Mouse (Mus musculus): ENCODE measurements around the gene Rbp4. TPM values are rescaled to one million over a fixed set of nuclear protein-coding genes. Genes with fewer than 3 reads are reported as not detected.

Rbp4 gene
- polyA plus RNA-seq (2014; fragmentation: Nextera tagmentation; extraction: Ambion mirVana) = 79.7 and 96.6 TPM in 2 replicates

DNA sequence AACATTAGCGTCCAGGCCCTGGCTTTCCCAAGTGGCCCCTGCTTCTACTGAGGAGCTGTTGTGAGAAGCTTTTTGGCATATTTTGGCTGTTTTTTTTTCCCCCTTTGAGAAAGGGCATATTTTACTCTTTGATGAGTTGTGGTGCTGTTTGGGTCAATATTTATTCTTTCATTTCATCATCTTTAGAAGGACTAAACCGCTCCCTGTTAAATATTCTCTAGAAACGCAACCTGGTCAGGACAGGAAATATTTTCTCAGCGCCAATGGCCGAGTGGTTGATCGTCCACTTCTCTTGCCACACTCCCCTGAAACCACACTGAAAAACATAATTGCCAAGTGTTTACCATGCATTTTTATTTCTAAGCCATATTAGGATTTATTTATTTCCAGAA is at the start of gene Rbp4:
Gene Rbp4 (minus strand): TSS at position 63 of the 392 bp plus-strand sequence.
- Histone ChIP-seq H3K9me3 (ENCODE audit: control insufficient read depth, low read length) (no peaks in the 10 kb centered on the region), H3K4me2 (ENCODE audit: low read length) (peak within 1 kb of the TSS; percentile 66), H3K27ac (ENCODE audit: low read depth) (peak within 1 kb of the TSS; percentile 1; the same call in 1 of the 2 replicates), H3K27me3 (replicated peaks; ENCODE audit: control insufficient read depth, insufficient read depth, low read length) (peaks cover 7% of the 10 kb centered on the region), H3K4me3 (ENCODE audit: low read depth, low read length) (peak within 1 kb of the TSS; percentile 46), H3K4me1 (replicated peaks; ENCODE audit: control insufficient read depth, insufficient read depth, low read length) (no peaks in the 10 kb centered on the region), H3K9ac (ENCODE audit: low read length) (peak within 1 kb of the TSS; percentile 27), H3K36me3 (ENCODE audit: control insufficient read depth, insufficient read depth, low read length) (no peaks in the 10 kb centered on the region)
- WGBS = 63% methylated on average over 6 of the region's 6 CpGs
- ATAC-seq (replicated peaks; ENCODE audit: low FRiP score, low TSS enrichment, low read depth) (no peak), DNase-seq (ENCODE audit: low spot score) (no peak)

DNA sequence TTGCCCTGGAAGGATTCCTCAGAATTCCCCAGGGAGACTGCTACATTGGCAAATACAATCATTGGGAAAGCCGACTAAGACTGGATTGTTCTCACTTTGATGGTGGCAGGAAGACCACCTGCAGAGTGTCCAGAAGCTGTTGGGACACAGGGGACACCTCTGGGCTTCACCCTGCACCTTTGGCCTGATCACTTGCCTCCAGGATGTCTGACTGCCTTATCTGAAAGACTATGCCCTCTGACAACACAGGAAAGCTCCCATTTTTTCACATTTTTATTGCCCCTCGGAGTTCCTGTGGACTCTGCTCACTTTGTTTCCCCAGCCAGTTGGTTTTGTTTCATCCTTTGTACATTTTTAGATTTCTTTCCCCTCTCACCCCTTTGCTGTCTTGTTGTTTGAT is 39.6 kb upstream of the Rbp4 start:
- no peak for DNase-seq (ENCODE audit: low spot score)
- H3K9me3 ChIP-seq (ENCODE audit: control insufficient read depth, low read length) = no peaks in the 10 kb centered on the region
- no peak overlapping the region for H3K4me2 ChIP-seq (ENCODE audit: low read length)
- no peak overlapping the region for H3K27ac ChIP-seq (ENCODE audit: low read depth)
- H3K4me3 ChIP-seq (ENCODE audit: low read depth, low read length) = no peak overlapping the region
- ATAC-seq (replicated peaks; ENCODE audit: low FRiP score, low TSS enrichment, low read depth) = no peak
- H3K36me3 ChIP-seq (ENCODE audit: control insufficient read depth, insufficient read depth, low read length) = no peaks in the 10 kb centered on the region
- WGBS = 42% methylated on average over 2 of the region's 2 CpGs
- no peak overlapping the region for H3K9ac ChIP-seq (ENCODE audit: low read length)
- H3K4me1 ChIP-seq (replicated peaks; ENCODE audit: control insufficient read depth, insufficient read depth, low read length) = no peaks in the 10 kb centered on the region
- no peaks in the 10 kb centered on the region for H3K27me3 ChIP-seq (replicated peaks; ENCODE audit: control insufficient read depth, insufficient read depth, low read length)

DNA sequence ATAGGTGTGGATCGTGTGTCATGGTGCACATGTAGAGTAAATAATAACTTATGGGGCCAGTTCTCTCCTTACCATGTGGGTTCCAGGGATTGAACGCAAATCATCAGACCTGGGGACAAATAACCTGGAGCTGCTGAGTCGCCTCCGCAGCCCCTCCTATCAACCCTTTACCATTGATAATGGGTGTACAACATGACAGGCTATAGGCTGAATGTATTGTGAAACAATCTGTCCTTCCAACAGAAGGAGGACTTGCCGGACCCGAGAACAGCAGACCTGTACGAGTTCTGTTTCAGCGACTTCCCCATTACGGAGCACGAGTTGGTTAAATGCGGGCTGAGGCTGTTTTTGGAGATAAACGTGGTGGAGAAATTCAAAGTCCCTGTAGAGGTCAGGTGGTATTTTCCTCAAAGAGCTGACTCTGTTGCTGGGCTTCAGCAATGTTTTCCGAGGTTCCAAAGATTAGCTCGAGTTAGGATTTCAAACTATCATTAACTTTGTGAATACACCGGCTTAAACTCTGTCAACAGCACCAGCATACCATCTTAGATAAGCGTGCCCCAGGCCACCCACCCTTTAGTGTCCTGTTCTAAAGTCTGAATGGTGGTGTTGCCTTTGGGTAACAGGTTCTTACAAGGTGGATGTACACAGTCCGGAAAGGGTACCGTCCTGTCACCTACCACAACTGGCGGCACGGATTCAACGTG is 36.7 kb upstream of the Rbp4 start:
- no peak overlapping the region for H3K9ac ChIP-seq (ENCODE audit: low read length)
- 75% methylated on average over 21 of the region's 21 CpGs for WGBS
- H3K4me2 ChIP-seq (ENCODE audit: low read length) = no peak overlapping the region
- no peaks in the 10 kb centered on the region for H3K4me1 ChIP-seq (replicated peaks; ENCODE audit: control insufficient read depth, insufficient read depth, low read length)
- ATAC-seq (replicated peaks; ENCODE audit: low FRiP score, low TSS enrichment, low read depth) = 0 out of 2 replicates have a peak, but pooled peaks have one; percentile 32
- H3K4me3 ChIP-seq (ENCODE audit: low read depth, low read length) = no peak overlapping the region
- no peaks in the 10 kb centered on the region for H3K27me3 ChIP-seq (replicated peaks; ENCODE audit: control insufficient read depth, insufficient read depth, low read length)
- no peak for DNase-seq (ENCODE audit: low spot score)
- no peak overlapping the region for H3K27ac ChIP-seq (ENCODE audit: low read depth)
- H3K9me3 ChIP-seq (ENCODE audit: control insufficient read depth, low read length) = no peaks in the 10 kb centered on the region
- no peaks in the 10 kb centered on the region for H3K36me3 ChIP-seq (ENCODE audit: control insufficient read depth, insufficient read depth, low read length)

DNA sequence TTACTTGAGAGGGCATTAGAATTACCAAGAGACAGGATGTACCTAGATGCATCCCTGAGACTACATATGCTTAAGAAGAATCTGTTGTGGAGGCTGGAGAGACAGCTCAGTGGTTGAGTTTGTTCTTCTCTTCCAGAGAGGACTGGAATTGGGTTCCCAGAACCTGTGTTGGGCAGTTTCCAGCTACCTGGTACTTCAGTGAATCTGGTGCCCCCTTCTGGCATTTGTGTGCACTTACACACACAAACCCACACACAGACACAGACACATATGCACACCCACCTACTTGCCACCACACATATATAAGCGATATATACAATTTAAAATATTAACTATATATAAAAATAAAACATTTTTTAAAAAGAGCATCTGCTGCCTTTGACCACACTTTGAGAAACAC is 31.2 kb upstream of the Rbp4 start:
- H3K4me2 ChIP-seq (ENCODE audit: low read length) = no peak overlapping the region
- 92% methylated on average over 1 of the region's 1 CpGs for WGBS
- no peak for DNase-seq (ENCODE audit: low spot score)
- H3K9me3 ChIP-seq (ENCODE audit: control insufficient read depth, low read length) = no peaks in the 10 kb centered on the region
- H3K27me3 ChIP-seq (replicated peaks; ENCODE audit: control insufficient read depth, insufficient read depth, low read length) = no peaks in the 10 kb centered on the region
- ATAC-seq (replicated peaks; ENCODE audit: low FRiP score, low TSS enrichment, low read depth) = no peak
- no peaks in the 10 kb centered on the region for H3K36me3 ChIP-seq (ENCODE audit: control insufficient read depth, insufficient read depth, low read length)
- H3K27ac ChIP-seq (ENCODE audit: low read depth) = no peak overlapping the region
- H3K4me1 ChIP-seq (replicated peaks; ENCODE audit: control insufficient read depth, insufficient read depth, low read length) = no peaks in the 10 kb centered on the region
- H3K4me3 ChIP-seq (ENCODE audit: low read depth, low read length) = no peak overlapping the region
- H3K9ac ChIP-seq (ENCODE audit: low read length) = no peak overlapping the region

DNA sequence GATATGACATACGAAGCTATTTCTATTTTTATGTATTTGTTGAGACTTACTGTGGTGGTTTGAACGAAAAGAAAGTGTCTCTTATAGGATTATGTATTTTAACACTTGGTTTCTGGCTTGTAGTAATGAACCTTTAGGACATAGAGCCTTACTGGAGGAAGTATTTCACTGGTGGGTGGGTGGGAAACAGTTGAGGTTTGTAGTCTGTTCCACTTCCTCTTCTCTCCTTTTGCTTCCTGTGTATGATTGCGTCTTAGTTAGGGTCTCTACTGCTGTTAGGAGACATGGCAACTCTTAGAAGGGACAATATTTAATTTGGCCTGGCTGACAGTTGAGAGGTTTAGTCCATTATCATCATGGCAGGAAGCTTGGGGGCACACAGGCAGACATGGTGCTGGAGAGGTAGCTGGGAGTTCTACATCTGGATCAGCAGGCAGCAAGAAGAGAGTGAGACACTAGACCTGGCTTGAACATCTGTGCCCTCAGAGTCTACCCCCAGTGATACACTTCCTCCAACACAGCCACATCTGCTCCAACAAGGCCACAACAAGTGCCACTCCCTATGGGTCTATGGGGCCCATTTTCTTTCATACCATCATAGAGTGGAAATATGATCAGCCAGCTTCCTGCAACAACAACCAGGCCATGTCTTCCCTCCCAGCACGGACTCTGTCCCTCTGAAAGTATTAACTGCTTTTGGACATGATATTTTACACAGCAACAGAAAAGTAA is 18.6 kb upstream of the Rbp4 start:
- Histone ChIP-seq H3K4me1 (replicated peaks; ENCODE audit: control insufficient read depth, insufficient read depth, low read length) (no peaks in the 10 kb centered on the region), H3K4me2 (ENCODE audit: low read length) (no peak overlapping the region), H3K4me3 (ENCODE audit: low read depth, low read length) (no peak overlapping the region), H3K27me3 (replicated peaks; ENCODE audit: control insufficient read depth, insufficient read depth, low read length) (no peaks in the 10 kb centered on the region), H3K9me3 (ENCODE audit: control insufficient read depth, low read length) (no peaks in the 10 kb centered on the region), H3K36me3 (ENCODE audit: control insufficient read depth, insufficient read depth, low read length) (no peaks in the 10 kb centered on the region), H3K9ac (ENCODE audit: low read length) (no peak overlapping the region), H3K27ac (ENCODE audit: low read depth) (no peak overlapping the region)
- no peak for DNase-seq (ENCODE audit: low spot score)
- WGBS = 82% methylated on average over 4 of the region's 4 CpGs
- no peak for ATAC-seq (replicated peaks; ENCODE audit: low FRiP score, low TSS enrichment, low read depth)

DNA sequence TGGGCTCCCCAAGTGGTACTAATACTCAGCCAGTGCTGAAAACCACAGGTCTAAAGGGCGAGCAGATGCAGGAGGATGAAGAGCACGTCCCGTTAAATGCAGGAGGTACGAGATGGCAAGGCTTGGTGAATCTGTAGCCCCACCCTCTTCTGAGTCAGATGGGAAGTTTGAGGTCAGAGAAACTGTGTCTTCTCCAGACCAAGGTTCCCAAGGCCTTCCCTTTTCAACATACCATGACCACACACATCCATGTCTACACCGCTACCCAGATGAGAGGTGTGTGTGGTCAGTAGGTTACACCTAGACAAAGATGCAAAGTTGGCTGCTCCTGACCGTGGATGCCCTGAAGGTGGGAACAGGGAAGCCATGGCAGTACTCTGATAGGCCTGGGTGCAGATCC is 9.7 kb upstream of the Rbp4 start:
- H3K4me1 ChIP-seq (replicated peaks; ENCODE audit: control insufficient read depth, insufficient read depth, low read length) = no peaks in the 10 kb centered on the region

DNA sequence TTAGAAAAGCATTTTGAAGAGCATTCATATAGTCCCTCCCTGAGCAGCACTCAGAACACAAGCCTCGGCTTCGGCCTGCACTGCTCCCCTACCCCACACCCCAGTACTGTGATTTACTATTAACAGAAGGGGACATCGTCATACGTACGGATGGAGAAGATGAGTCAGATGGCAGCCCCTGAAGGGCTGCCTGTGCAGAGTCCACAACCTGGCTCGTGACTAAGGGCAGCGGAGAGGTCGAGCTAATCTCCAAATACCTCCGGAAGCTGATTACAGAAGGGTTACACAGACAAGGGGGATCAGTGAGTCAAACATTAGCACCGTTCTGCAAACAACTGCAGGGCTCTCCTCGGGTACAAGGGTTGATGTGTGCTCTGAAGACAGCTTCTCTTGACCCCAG is 8.9 kb upstream of the Rbp4 start:
- ATAC-seq (replicated peaks; ENCODE audit: low FRiP score, low TSS enrichment, low read depth) = peak; percentile 88
- Histone ChIP-seq H3K4me1 (replicated peaks; ENCODE audit: control insufficient read depth, insufficient read depth, low read length) (no peaks in the 10 kb centered on the region), H3K9ac (ENCODE audit: low read length) (no peak overlapping the region), H3K9me3 (ENCODE audit: control insufficient read depth, low read length) (no peaks in the 10 kb centered on the region), H3K27me3 (replicated peaks; ENCODE audit: control insufficient read depth, insufficient read depth, low read length) (no peaks in the 10 kb centered on the region), H3K27ac (ENCODE audit: low read depth) (no peak overlapping the region), H3K4me2 (ENCODE audit: low read length) (no peak overlapping the region), H3K36me3 (ENCODE audit: control insufficient read depth, insufficient read depth, low read length) (no peaks in the 10 kb centered on the region), H3K4me3 (ENCODE audit: low read depth, low read length) (no peak overlapping the region)
- DNase-seq (ENCODE audit: low spot score) = no peak
- WGBS = 28% methylated on average over 11 of the region's 11 CpGs

More for the DNA sequence above, 9.7 kb upstream of the Rbp4 start:
- DNase-seq (ENCODE audit: low spot score) = no peak
- Histone ChIP-seq H3K9me3 (ENCODE audit: control insufficient read depth, low read length) (no peaks in the 10 kb centered on the region), H3K4me2 (ENCODE audit: low read length) (no peak overlapping the region), H3K36me3 (ENCODE audit: control insufficient read depth, insufficient read depth, low read length) (no peaks in the 10 kb centered on the region), H3K27me3 (replicated peaks; ENCODE audit: control insufficient read depth, insufficient read depth, low read length) (no peaks in the 10 kb centered on the region), H3K4me3 (ENCODE audit: low read depth, low read length) (no peak overlapping the region), H3K27ac (ENCODE audit: low read depth) (no peak overlapping the region), H3K9ac (ENCODE audit: low read length) (no peak overlapping the region)
- no peak for ATAC-seq (replicated peaks; ENCODE audit: low FRiP score, low TSS enrichment, low read depth)
- WGBS = 80% methylated on average over 6 of the region's 6 CpGs

DNA sequence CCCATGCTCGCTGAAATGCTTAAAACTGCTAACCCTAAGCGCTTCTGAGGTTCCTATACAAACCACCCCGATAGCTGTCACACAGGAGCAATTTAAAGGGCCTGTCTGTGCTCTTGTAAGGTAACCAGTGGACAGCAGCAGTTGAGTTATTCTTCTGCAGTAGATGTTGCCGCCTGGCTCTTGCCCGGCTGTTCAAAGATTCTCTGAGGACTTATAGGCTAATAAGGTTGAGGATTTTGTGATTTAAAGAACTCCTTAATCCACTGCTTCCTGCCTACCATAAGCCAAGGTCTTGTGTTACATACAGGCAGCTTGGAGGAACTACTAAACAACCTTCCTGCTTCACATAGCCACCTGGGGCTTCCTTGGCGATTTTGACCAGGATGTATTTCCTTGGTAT is 7.4 kb upstream of the Rbp4 start, which contains the start of gene Pde6c:
Gene Pde6c (plus strand): TSS at position 301 of the 400 bp plus-strand sequence.
- no peaks in the 10 kb centered on the region for H3K27me3 ChIP-seq (replicated peaks; ENCODE audit: control insufficient read depth, insufficient read depth, low read length)
- H3K4me3 ChIP-seq (ENCODE audit: low read depth, low read length) = no peak within 1 kb of the TSS
- no peak for DNase-seq (ENCODE audit: low spot score)
- no peaks in the 10 kb centered on the region for H3K9me3 ChIP-seq (ENCODE audit: control insufficient read depth, low read length)
- no peak for ATAC-seq (replicated peaks; ENCODE audit: low FRiP score, low TSS enrichment, low read depth)
- 78% methylated on average over 6 of the region's 6 CpGs for WGBS
- H3K27ac ChIP-seq (ENCODE audit: low read depth) = no peak within 1 kb of the TSS
- H3K36me3 ChIP-seq (ENCODE audit: control insufficient read depth, insufficient read depth, low read length) = no peaks in the 10 kb centered on the region
- H3K4me2 ChIP-seq (ENCODE audit: low read length) = no peak within 1 kb of the TSS
- H3K9ac ChIP-seq (ENCODE audit: low read length) = no peak within 1 kb of the TSS
- H3K4me1 ChIP-seq (replicated peaks; ENCODE audit: control insufficient read depth, insufficient read depth, low read length) = no peaks in the 10 kb centered on the region
